Mouse (Mus musculus): ENCODE measurements around the gene Cd320. TPM values are rescaled to one million over a fixed set of nuclear protein-coding genes. Genes with fewer than 3 reads are reported as not detected.
A peak's percentile ranks its signal among the peaks of the same experiment; 100 is the strongest.

Cd320 gene
- total and polyA plus RNA-seq, 3 experiments: 2.3 to 8.1 (median 6.0) TPM

GRCm38 (mm10) chr17:33807181-33807888 lies 35.6 kb upstream of the Cd320 start:
- ATAC-seq (ENCODE audit: extremely low read depth, insufficient number of reproducible peaks, low FRiP score, poor library complexity, severe bottlenecking) (no peak), DNase-seq (ENCODE audit: low spot score) (no peak)
- Histone ChIP-seq H3K9me3 (replicated peaks) (no peaks in the 10 kb centered on the region), H3K4me1 (ENCODE audit: insufficient read depth, low read depth, low read length) (peaks cover 14% of the 10 kb centered on the region), H3K36me3 (replicated peaks) (no peaks in the 10 kb centered on the region), H3K27me3 (ENCODE audit: insufficient read depth, low read length) (peaks cover 44% of the 10 kb centered on the region), H3K4me3 (ENCODE audit: low read depth, low read length) (no peak overlapping the region)
- TF ChIP-seq GATA2 (IDR thresholded peaks at IDR 0.05; ENCODE audit: borderline replicate concordance, low read depth, low read length) (no peak), TAL1 (conservative IDR thresholded peaks at IDR 0.05; ENCODE audit: low read depth, low read length) (no peak), GATA1 (IDR thresholded peaks at IDR 0.05; ENCODE audit: borderline replicate concordance, low read length) (no peak), POLR2AphosphoS5 (IDR thresholded peaks at IDR 0.05; ENCODE audit: insufficient replicate concordance, low read depth, low read length) (no peak), CTCF (IDR thresholded peaks at IDR 0.05; ENCODE audit: low read depth, low read length) (no peak)

GRCm38 (mm10) chr17:33808192-33808591 lies 34.7 kb upstream of the Cd320 start:
- TF ChIP-seq POLR2AphosphoS5 (IDR thresholded peaks at IDR 0.05; ENCODE audit: insufficient replicate concordance, low read depth, low read length): no peak
- TF ChIP-seq CTCF (IDR thresholded peaks at IDR 0.05; ENCODE audit: low read depth, low read length): no peak
- TF ChIP-seq TAL1 (conservative IDR thresholded peaks at IDR 0.05; ENCODE audit: low read depth, low read length): no peak
- TF ChIP-seq GATA1 (IDR thresholded peaks at IDR 0.05; ENCODE audit: borderline replicate concordance, low read length): no peak
- DNase-seq (ENCODE audit: low spot score) (no peak), ATAC-seq (ENCODE audit: extremely low read depth, insufficient number of reproducible peaks, low FRiP score, poor library complexity, severe bottlenecking) (no peak)
- Histone ChIP-seq H3K4me3 (ENCODE audit: low read depth, low read length) (no peak overlapping the region), H3K4me1 (ENCODE audit: insufficient read depth, low read depth, low read length) (peaks cover 14% of the 10 kb centered on the region), H3K9me3 (replicated peaks) (no peaks in the 10 kb centered on the region), H3K27me3 (ENCODE audit: insufficient read depth, low read length) (peaks cover 52% of the 10 kb centered on the region), H3K36me3 (replicated peaks) (no peaks in the 10 kb centered on the region)

- Histone ChIP-seq H3K4me1 (ENCODE audit: insufficient read depth, low read depth, low read length) (peaks cover 9% of the 10 kb centered on the region), H3K9me3 (replicated peaks) (no peaks in the 10 kb centered on the region), H3K36me3 (replicated peaks) (no peaks in the 10 kb centered on the region), H3K4me3 (ENCODE audit: low read depth, low read length) (peak within 1 kb of the TSS; percentile 49; the same call in 1 of the 2 replicates), H3K27me3 (ENCODE audit: insufficient read depth, low read length) (peaks cover 55% of the 10 kb centered on the region)
- TF ChIP-seq TAL1 (conservative IDR thresholded peaks at IDR 0.05; ENCODE audit: low read depth, low read length) (no peak), CTCF (IDR thresholded peaks at IDR 0.05; ENCODE audit: low read depth, low read length) (no peak), GATA1 (IDR thresholded peaks at IDR 0.05; ENCODE audit: borderline replicate concordance, low read length) (no peak), POLR2AphosphoS5 (IDR thresholded peaks at IDR 0.05; ENCODE audit: insufficient replicate concordance, low read depth, low read length) (no peak), GATA2 (IDR thresholded peaks at IDR 0.05; ENCODE audit: borderline replicate concordance, low read depth, low read length) (no peak)
- DNase-seq (ENCODE audit: low spot score) (peak; percentile 53), ATAC-seq (ENCODE audit: extremely low read depth, insufficient number of reproducible peaks, low FRiP score, poor library complexity, severe bottlenecking) (peak; percentile 57; the same call in 1 of the 2 replicates)
Measured at GRCm38 (mm10) chr17:33810334-33811141, 32.4 kb upstream of the Cd320 start, which contains the start of gene Kank3. TSS of gene Kank3 (plus strand) at chr17:33810519.

- H3K36me3 ChIP-seq (replicated peaks): no peaks in the 10 kb centered on the region
Measured at GRCm38 (mm10) chr17:33811142-33811516, 31.8 kb upstream of the Cd320 start.

DNA sequence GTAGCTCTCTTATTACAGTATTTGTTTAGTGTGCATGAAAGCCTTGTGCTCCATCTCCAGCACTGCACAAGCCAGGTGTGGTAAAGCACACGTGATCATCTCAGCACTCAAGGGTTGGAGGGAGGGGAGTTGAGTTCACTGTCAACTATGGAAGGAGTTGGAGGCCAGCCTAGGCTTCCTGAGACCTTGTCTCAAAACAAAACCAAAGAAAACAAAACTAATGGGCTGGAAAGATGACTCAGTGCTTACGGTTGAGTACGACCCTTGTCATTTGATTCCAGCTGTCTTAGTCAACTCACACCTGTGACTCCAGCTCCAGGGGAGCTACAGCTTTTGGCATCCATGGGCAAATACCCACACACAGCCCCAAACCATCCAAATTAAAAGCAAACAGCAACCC lies 30.4 kb upstream of the Cd320 start:
- Histone ChIP-seq H3K27me3 (ENCODE audit: insufficient read depth, low read length) (peaks cover 46% of the 10 kb centered on the region), H3K9me3 (replicated peaks) (no peaks in the 10 kb centered on the region), H3K36me3 (replicated peaks) (no peaks in the 10 kb centered on the region), H3K4me1 (ENCODE audit: insufficient read depth, low read depth, low read length) (peaks cover 15% of the 10 kb centered on the region), H3K4me3 (ENCODE audit: low read depth, low read length) (no peak overlapping the region)
- ATAC-seq (ENCODE audit: extremely low read depth, insufficient number of reproducible peaks, low FRiP score, poor library complexity, severe bottlenecking) (no peak), DNase-seq (ENCODE audit: low spot score) (no peak)
- no peak for TF ChIP-seq GATA1 (IDR thresholded peaks at IDR 0.05; ENCODE audit: borderline replicate concordance, low read length)
- no peak for TF ChIP-seq TAL1 (conservative IDR thresholded peaks at IDR 0.05; ENCODE audit: low read depth, low read length)
- no peak for TF ChIP-seq POLR2AphosphoS5 (IDR thresholded peaks at IDR 0.05; ENCODE audit: insufficient replicate concordance, low read depth, low read length)
- TF ChIP-seq GATA2 (IDR thresholded peaks at IDR 0.05; ENCODE audit: borderline replicate concordance, low read depth, low read length): no peak
- TF ChIP-seq CTCF (IDR thresholded peaks at IDR 0.05; ENCODE audit: low read depth, low read length): no peak

More at GRCm38 (mm10) chr17:33811142-33811516, 31.8 kb upstream of the Cd320 start:
- no peak for DNase-seq (ENCODE audit: low spot score)
- ATAC-seq (ENCODE audit: extremely low read depth, insufficient number of reproducible peaks, low FRiP score, poor library complexity, severe bottlenecking): no peak
- TF ChIP-seq TAL1 (conservative IDR thresholded peaks at IDR 0.05; ENCODE audit: low read depth, low read length) (no peak), CTCF (IDR thresholded peaks at IDR 0.05; ENCODE audit: low read depth, low read length) (no peak), POLR2AphosphoS5 (IDR thresholded peaks at IDR 0.05; ENCODE audit: insufficient replicate concordance, low read depth, low read length) (no peak), GATA2 (IDR thresholded peaks at IDR 0.05; ENCODE audit: borderline replicate concordance, low read depth, low read length) (no peak), GATA1 (IDR thresholded peaks at IDR 0.05; ENCODE audit: borderline replicate concordance, low read length) (no peak)
- Histone ChIP-seq H3K9me3 (replicated peaks) (no peaks in the 10 kb centered on the region), H3K27me3 (ENCODE audit: insufficient read depth, low read length) (peaks cover 55% of the 10 kb centered on the region), H3K4me1 (ENCODE audit: insufficient read depth, low read depth, low read length) (peaks cover 9% of the 10 kb centered on the region), H3K4me3 (ENCODE audit: low read depth, low read length) (no peak overlapping the region)

- no peak for DNase-seq (ENCODE audit: low spot score)
- peaks cover 3% of the 10 kb centered on the region for H3K36me3 ChIP-seq (replicated peaks)
- peaks cover 19% of the 10 kb centered on the region for H3K4me1 ChIP-seq (ENCODE audit: insufficient read depth, low read depth, low read length)
- TF ChIP-seq GATA1 (IDR thresholded peaks at IDR 0.05; ENCODE audit: borderline replicate concordance, low read length) (no peak), POLR2AphosphoS5 (IDR thresholded peaks at IDR 0.05; ENCODE audit: insufficient replicate concordance, low read depth, low read length) (no peak), CTCF (IDR thresholded peaks at IDR 0.05; ENCODE audit: low read depth, low read length) (no peak), GATA2 (IDR thresholded peaks at IDR 0.05; ENCODE audit: borderline replicate concordance, low read depth, low read length) (no peak), TAL1 (conservative IDR thresholded peaks at IDR 0.05; ENCODE audit: low read depth, low read length) (no peak)
- H3K27me3 ChIP-seq (ENCODE audit: insufficient read depth, low read length): peaks cover 43% of the 10 kb centered on the region
- no peak for ATAC-seq (ENCODE audit: extremely low read depth, insufficient number of reproducible peaks, low FRiP score, poor library complexity, severe bottlenecking)
- H3K9me3 ChIP-seq (replicated peaks): no peaks in the 10 kb centered on the region
- no peak overlapping the region for H3K4me3 ChIP-seq (ENCODE audit: low read depth, low read length)
Measured at GRCm38 (mm10) chr17:33812990-33813389, 29.9 kb upstream of the Cd320 start.

All from G1E (cell line).